Mouse (Mus musculus) c-Kit-positive CD71-positive TER-119-positive erythroid progenitor cells, embryonic 14.5 days (primary cell): ENCODE measurements around the gene Slc30a2.
"Not testable (repeated sequence)": the region's sequence is repeated elsewhere in the genome, so short reads cannot be mapped to it uniquely, and the experiment has no call there.

Experiments
- DNase-seq: peaks from one replicate; pipeline ENCODE4 v3.0.0-alpha.2; 2013; ENCODE audit warnings: low spot score

The Slc30a2 gene

GRCm38 (mm10) chr4:134321524-134321923 is 21.5 kb upstream of the Slc30a2 start:
- DNase-seq: no peak

- no peak for DNase-seq
These were observed 18.3 kb upstream of the Slc30a2 start for GRCm38 (mm10) chr4:134324655-134325054.

GRCm38 (mm10) chr4:134326859-134327530 is 16.0 kb upstream of the Slc30a2 start:
- DNase-seq: no peak

GRCm38 (mm10) chr4:134328151-134328550 is 14.8 kb upstream of the Slc30a2 start:
- DNase-seq: no peak

- DNase-seq: no peak
These were observed 14.1 kb upstream of the Slc30a2 start for GRCm38 (mm10) chr4:134328832-134329231.

- no peak for DNase-seq
These were observed 12.7 kb upstream of the Slc30a2 start for GRCm38 (mm10) chr4:134330281-134330680.

GRCm38 (mm10) chr4:134341231-134341630 is 1.8 kb upstream of the Slc30a2 start:
- not testable (repeated sequence) for DNase-seq

GRCm38 (mm10) chr4:134342213-134342779 is 685 bp upstream of the Slc30a2 start:
- no peak for DNase-seq

- DNase-seq: no peak
These were observed 1.6 kb downstream of the Slc30a2 start for GRCm38 (mm10) chr4:134344620-134345019.

GRCm38 (mm10) chr4:134345802-134346201 is 2.8 kb downstream of the Slc30a2 start:
- DNase-seq: no peak

GRCm38 (mm10) chr4:134348078-134348477 is 5.1 kb downstream of the Slc30a2 start:
- DNase-seq: no peak

GRCm38 (mm10) chr4:134348545-134348944 is 5.6 kb downstream of the Slc30a2 start:
- no peak for DNase-seq

- DNase-seq: no peak
These were observed 6.8 kb downstream of the Slc30a2 start for GRCm38 (mm10) chr4:134349829-134350228.

GRCm38 (mm10) chr4:134350641-134351040 is 7.7 kb downstream of the Slc30a2 start:
- no peak for DNase-seq

GRCm38 (mm10) chr4:134351329-134352260 is 8.6 kb downstream of the Slc30a2 start:
- DNase-seq: no peak

GRCm38 (mm10) chr4:134352261-134352707 is 9.3 kb downstream of the Slc30a2 start:
- DNase-seq: no peak

GRCm38 (mm10) chr4:134352929-134353328 is 9.9 kb downstream of the Slc30a2 start:
- DNase-seq: no peak

- DNase-seq: no peak
These were observed 10.8 kb downstream of the Slc30a2 start for GRCm38 (mm10) chr4:134353527-134354409.

GRCm38 (mm10) chr4:134355841-134356452 is 13.0 kb downstream of the Slc30a2 start:
- no peak for DNase-seq

- peak; percentile 37 for DNase-seq
These were observed 13.8 kb downstream of the Slc30a2 start for GRCm38 (mm10) chr4:134356591-134357460.
